Mouse (Mus musculus): ENCODE measurements around the gene Mymx. TPM values are rescaled to one million over a fixed set of nuclear protein-coding genes. Genes with fewer than 3 reads are reported as not detected.
A peak's percentile ranks its signal among the peaks of the same experiment; 100 is the strongest.
"Not testable (repeated sequence)": the region's sequence is repeated elsewhere in the genome, so short reads cannot be mapped to it uniquely, and the experiment has no call there.

Mymx gene
- polyA plus RNA-seq, 1 experiment from 2014 or later: 1.1 TPM

DNA sequence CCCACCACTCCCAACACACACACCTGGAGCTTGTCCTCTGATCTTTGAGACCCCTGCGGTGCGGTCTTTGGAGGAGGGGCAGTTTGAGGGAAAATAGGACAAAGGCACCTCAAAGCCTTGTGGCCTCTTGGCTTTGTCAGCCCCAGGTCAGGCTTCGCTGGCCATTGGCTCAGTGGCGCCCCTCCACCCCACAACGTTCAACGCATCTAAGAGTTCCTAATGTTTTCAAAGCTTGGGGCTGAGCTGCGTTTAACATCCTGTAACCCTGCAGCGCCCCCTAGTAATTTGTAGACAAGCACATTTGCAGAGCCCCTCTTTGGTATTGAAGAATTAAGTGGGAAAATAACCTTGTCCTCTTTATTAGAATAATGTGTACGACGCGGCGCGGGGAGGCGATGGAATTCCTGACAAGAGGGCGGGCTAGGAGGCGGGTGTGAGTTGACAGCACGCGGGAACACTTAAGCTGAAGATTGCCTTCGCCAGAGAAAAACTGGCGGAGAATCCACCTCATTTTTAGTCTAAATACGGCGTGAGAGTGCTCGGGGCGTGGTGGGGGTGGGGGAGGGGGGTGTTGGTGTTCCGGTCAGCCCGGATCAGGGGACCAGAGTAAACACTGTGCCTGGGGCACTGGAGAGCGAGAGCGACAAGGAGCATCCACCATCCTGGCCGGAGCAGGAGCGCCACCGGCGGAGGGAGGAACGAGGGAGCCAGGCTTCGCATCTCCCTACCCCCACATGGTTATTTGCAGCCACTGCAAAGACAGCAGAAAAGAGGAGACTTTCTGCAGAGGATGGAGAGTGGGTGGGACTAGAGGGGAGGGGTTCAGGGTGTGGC lies 28.2 kb upstream of the Mymx start:
- H3K4me3 ChIP-seq (ENCODE audit: low read depth, low read length): peak overlapping the region; percentile 32
- H3K36me3 ChIP-seq (ENCODE audit: control insufficient read depth, insufficient read depth, low read length): no peaks in the 10 kb centered on the region
- ATAC-seq (ENCODE audit: low FRiP score) (peak; percentile 84), DNase-seq (ENCODE audit: low spot score) (peak; percentile 80)
- no peaks in the 10 kb centered on the region for H3K9me3 ChIP-seq (ENCODE audit: control insufficient read depth, low read length)
- H3K27ac ChIP-seq (ENCODE audit: low read depth, low read length): peak overlapping the region; percentile 54; the same call in 1 of the 2 replicates
- H3K4me1 ChIP-seq (replicated peaks; ENCODE audit: control insufficient read depth, insufficient read depth, low read length): peaks cover 4% of the 10 kb centered on the region
- 2% methylated on average over 32 of the region's 34 CpGs for WGBS
- H3K4me2 ChIP-seq (replicated peaks; ENCODE audit: low read depth, low read length): peak overlapping the region; percentile 68
- peak overlapping the region; percentile 57 for H3K9ac ChIP-seq (ENCODE audit: low read depth, low read length)
- H3K27me3 ChIP-seq (ENCODE audit: control insufficient read depth, insufficient read depth, low read length): no peaks in the 10 kb centered on the region

DNA sequence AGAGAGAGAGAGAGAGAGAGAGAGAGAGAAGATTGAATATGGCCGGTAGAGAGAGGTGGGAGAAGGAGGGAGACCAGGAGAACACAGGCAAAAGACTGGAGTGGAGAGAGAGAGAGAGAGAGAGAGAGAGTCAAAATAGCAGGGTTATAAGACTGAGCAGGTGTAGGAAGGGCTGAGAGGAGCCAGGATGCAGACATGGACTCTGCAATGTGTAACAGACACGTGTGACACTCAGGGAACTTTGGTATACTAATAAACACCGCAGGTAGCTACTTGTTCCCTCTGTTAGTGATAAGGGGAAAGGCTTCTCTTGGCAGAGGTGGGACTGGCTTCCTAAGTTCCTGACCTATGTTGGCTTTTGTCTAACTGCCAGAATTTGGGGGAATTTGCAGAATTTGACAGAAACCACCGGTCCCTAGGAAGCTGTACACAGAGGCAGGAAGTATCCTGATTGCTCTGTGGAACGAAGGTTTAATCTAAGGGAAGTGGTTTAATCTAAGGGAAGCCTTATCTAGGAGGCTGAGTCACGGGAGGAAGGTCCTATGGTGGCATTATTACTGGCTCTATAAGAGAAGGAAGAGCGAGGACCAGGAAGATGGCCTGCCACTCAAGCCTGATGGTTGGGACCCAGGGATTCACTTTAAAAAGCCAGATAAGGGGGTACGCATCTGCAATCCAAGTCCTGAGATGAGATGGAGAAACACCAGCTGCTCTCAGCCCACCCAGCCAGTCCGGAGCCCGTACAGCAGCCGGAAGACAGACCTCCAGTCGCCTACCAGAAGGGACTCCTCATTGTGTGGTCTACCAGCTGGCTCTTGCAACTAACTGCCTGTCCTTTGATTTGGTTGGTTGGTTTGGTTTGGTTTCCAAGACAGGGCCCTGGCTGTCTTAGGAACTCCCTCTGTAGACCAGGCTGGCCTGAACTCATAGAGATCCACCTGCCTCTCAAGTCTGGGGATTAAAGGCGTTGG lies 27.3 kb upstream of the Mymx start:
- Histone ChIP-seq H3K4me1 (replicated peaks; ENCODE audit: control insufficient read depth, insufficient read depth, low read length) (peaks cover 4% of the 10 kb centered on the region), H3K4me2 (replicated peaks; ENCODE audit: low read depth, low read length) (no peak overlapping the region; the same call in 1 of the 2 replicates), H3K27me3 (ENCODE audit: control insufficient read depth, insufficient read depth, low read length) (no peaks in the 10 kb centered on the region), H3K9me3 (ENCODE audit: control insufficient read depth, low read length) (no peaks in the 10 kb centered on the region), H3K4me3 (ENCODE audit: low read depth, low read length) (no peak overlapping the region), H3K9ac (ENCODE audit: low read depth, low read length) (no peak overlapping the region), H3K36me3 (ENCODE audit: control insufficient read depth, insufficient read depth, low read length) (no peaks in the 10 kb centered on the region), H3K27ac (ENCODE audit: low read depth, low read length) (no peak overlapping the region)
- peak; percentile 41 for DNase-seq (ENCODE audit: low spot score)
- 68% methylated on average over 13 of the region's 13 CpGs for WGBS
- 0 out of 2 replicates have a peak, but pooled peaks have one; percentile 14 for ATAC-seq (ENCODE audit: low FRiP score)

DNA sequence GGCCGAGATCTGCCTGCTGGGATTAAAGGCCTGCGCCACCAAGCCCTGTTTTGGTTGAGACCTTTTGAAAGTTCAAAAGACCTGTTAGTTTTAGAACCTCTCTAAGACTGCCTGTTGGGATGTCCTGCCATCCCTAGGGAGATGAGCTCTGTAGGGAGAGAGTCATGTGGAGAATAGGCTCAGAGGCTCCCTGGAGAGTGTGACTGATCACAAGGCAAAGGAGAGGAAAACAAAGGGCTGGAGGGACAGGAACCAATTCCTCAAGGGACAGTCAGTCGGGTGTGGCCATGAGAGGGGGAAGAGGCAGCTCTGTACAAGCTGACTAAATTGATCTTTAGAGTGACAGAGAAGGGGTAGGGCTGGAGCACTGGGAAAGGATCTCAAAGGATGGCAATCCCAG lies 26.3 kb upstream of the Mymx start:
- Histone ChIP-seq H3K27ac (ENCODE audit: low read depth, low read length) (no peak overlapping the region), H3K4me3 (ENCODE audit: low read depth, low read length) (no peak overlapping the region), H3K9me3 (ENCODE audit: control insufficient read depth, low read length) (no peaks in the 10 kb centered on the region), H3K4me2 (replicated peaks; ENCODE audit: low read depth, low read length) (no peak overlapping the region), H3K9ac (ENCODE audit: low read depth, low read length) (no peak overlapping the region), H3K27me3 (ENCODE audit: control insufficient read depth, insufficient read depth, low read length) (no peaks in the 10 kb centered on the region), H3K4me1 (replicated peaks; ENCODE audit: control insufficient read depth, insufficient read depth, low read length) (peaks cover 4% of the 10 kb centered on the region), H3K36me3 (ENCODE audit: control insufficient read depth, insufficient read depth, low read length) (no peaks in the 10 kb centered on the region)
- ATAC-seq (ENCODE audit: low FRiP score) (no peak), DNase-seq (ENCODE audit: low spot score) (no peak)
- WGBS: 28% methylated on average over 3 of the region's 3 CpGs

DNA sequence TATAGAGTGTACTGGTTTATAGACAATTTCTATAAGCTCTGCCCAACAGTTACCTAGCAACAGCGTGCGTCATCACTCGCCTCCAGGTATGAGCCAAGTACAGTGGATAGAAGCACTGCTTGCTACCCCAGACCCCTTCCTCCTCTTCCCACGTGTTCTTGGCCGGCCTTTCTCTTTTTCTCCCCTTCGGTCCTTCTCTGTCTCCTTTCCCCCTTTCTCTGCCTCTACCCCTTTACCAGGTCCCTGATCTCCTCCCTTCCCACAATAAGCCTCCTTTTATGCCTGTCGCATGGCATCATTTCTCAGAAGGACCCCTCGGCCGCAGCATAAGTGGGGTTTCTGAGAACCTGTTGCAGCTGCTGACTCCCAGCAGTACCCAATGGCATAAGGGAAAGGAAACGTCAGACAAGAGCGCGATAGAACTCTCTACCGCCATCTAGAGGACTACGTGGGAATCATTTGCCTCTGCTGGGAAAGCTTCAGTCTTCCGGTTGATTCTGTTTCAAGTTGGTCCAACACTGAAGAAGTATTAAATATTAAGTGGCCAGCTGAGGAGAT lies 24.8 kb upstream of the Mymx start:
- H3K4me2 ChIP-seq (replicated peaks; ENCODE audit: low read depth, low read length): no peak overlapping the region
- no peak overlapping the region for H3K27ac ChIP-seq (ENCODE audit: low read depth, low read length)
- no peaks in the 10 kb centered on the region for H3K9me3 ChIP-seq (ENCODE audit: control insufficient read depth, low read length)
- DNase-seq (ENCODE audit: low spot score) (peak; percentile 92), ATAC-seq (ENCODE audit: low FRiP score) (no peak)
- 26% methylated on average over 15 of the region's 15 CpGs for WGBS
- no peak overlapping the region for H3K4me3 ChIP-seq (ENCODE audit: low read depth, low read length)
- H3K27me3 ChIP-seq (ENCODE audit: control insufficient read depth, insufficient read depth, low read length): no peaks in the 10 kb centered on the region
- H3K36me3 ChIP-seq (ENCODE audit: control insufficient read depth, insufficient read depth, low read length): no peaks in the 10 kb centered on the region
- H3K4me1 ChIP-seq (replicated peaks; ENCODE audit: control insufficient read depth, insufficient read depth, low read length): peaks cover 4% of the 10 kb centered on the region
- H3K9ac ChIP-seq (ENCODE audit: low read depth, low read length): no peak overlapping the region

DNA sequence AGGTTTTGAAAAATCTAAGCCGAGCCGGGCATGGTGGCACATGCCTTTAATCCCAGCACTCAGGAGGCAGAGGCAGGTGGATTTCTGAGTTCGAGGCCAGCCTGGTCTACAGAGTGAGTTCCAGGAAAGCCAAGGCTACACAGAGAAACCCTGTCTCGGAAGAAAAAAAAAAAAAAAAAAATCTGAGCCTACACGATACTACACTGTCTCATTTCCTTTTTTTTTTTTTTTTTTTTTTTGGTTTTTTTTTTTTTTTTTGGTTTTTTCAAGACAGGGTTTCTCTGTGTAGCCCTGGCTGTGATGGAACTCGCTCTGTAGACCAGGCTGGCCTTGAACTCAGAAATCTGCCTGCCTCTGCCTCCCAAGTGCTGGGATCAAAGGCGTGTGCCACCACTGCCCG lies 21.5 kb upstream of the Mymx start:
- not testable (repeated sequence) for H3K27me3 ChIP-seq (ENCODE audit: control insufficient read depth, insufficient read depth, low read length); H3K4me1 ChIP-seq (replicated peaks; ENCODE audit: control insufficient read depth, insufficient read depth, low read length); H3K36me3 ChIP-seq (ENCODE audit: control insufficient read depth, insufficient read depth, low read length); H3K9me3 ChIP-seq (ENCODE audit: control insufficient read depth, low read length); H3K27ac ChIP-seq (ENCODE audit: low read depth, low read length); DNase-seq (ENCODE audit: low spot score); H3K9ac ChIP-seq (ENCODE audit: low read depth, low read length); H3K4me3 ChIP-seq (ENCODE audit: low read depth, low read length); ATAC-seq (ENCODE audit: low FRiP score); H3K4me2 ChIP-seq (replicated peaks; ENCODE audit: low read depth, low read length)
- WGBS: 92% methylated on average over 8 of the region's 8 CpGs

DNA sequence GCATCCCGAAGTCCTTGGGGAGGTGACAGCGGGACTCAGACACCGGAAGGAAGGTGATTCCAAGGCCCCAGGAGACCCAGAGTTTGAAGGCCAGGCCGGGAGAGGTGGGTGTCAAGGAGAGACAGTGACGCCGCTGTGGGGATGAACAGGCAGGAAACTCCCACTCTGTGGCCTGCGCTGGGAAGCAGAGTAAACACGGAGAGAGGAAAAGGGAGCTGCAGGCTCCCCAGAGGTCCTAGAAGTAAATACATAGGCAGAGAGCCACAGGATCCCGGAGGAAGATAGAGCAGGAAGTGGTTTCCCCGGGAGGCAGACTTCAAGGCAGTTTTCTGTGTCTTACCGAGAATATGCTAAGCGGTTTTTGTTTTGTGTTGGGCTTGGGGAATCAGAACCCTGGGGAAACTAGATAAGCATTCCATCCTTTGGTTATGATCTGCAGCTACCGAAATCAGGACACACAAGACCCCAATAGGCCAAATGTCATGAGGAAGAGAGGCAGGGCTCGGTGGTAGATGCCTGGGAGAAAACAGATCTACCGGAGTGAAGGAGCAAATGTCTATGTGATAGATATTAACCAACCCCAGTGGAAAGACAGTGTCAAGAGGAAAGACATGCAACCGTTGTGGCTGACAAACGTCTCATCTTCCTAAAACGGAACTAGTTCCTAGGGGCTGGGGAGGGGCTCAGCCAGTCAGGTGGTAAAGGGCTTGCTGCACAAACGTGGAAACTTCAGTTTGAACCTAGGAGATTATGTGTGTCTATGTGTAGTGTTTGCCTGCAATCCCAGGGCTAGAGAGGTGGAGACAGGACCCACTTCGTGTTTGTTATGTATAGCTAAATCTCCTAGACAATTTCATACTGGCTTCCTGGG lies 17.7 kb upstream of the Mymx start:
- no peaks in the 10 kb centered on the region for H3K36me3 ChIP-seq (ENCODE audit: control insufficient read depth, insufficient read depth, low read length)
- 34% methylated on average over 20 of the region's 20 CpGs for WGBS
- H3K4me1 ChIP-seq (replicated peaks; ENCODE audit: control insufficient read depth, insufficient read depth, low read length): 0 out of 2 replicates have a peak, but pooled peaks cover 2% of the 10 kb centered on the region
- peak overlapping the region; percentile 21; the same call in 1 of the 2 replicates for H3K4me2 ChIP-seq (replicated peaks; ENCODE audit: low read depth, low read length)
- ATAC-seq (ENCODE audit: low FRiP score): no peak
- H3K4me3 ChIP-seq (ENCODE audit: low read depth, low read length): 0 out of 2 replicates have a peak overlapping the region, but pooled peaks have one; percentile 4
- H3K27ac ChIP-seq (ENCODE audit: low read depth, low read length): peak overlapping the region; percentile 54
- DNase-seq (ENCODE audit: low spot score): no peak
- H3K9ac ChIP-seq (ENCODE audit: low read depth, low read length): peak overlapping the region; percentile 27; the same call in 1 of the 2 replicates
- no peaks in the 10 kb centered on the region for H3K27me3 ChIP-seq (ENCODE audit: control insufficient read depth, insufficient read depth, low read length)
- no peaks in the 10 kb centered on the region for H3K9me3 ChIP-seq (ENCODE audit: control insufficient read depth, low read length)

DNA sequence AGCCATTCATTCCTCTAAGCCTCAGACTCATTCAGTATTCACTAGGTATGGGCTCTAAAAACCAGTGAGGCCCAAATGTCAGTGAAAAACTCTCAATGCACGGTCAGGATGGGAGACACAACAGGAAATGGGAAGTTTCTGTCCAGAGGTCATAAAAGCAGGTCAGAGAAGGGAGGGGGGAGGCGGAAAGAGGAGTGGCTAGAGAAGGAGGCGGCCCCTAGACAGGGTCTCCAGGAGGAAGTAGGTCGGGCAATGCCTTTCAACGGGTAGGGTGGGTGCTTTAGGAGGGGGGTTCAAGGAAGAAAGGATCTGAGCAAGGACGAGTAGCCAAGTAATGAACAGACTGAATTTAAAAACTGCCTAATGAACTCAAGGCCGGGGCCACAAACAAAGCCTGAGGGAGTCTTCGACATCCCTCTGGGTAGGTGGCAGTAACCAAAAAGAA lies 17.1 kb upstream of the Mymx start:
- no peak overlapping the region for H3K4me3 ChIP-seq (ENCODE audit: low read depth, low read length)
- 11% methylated on average over 8 of the region's 8 CpGs for WGBS
- DNase-seq (ENCODE audit: low spot score) (no peak), ATAC-seq (ENCODE audit: low FRiP score) (no peak)
- no peaks in the 10 kb centered on the region for H3K27me3 ChIP-seq (ENCODE audit: control insufficient read depth, insufficient read depth, low read length)
- 0 out of 2 replicates have a peak, but pooled peaks cover 2% of the 10 kb centered on the region for H3K4me1 ChIP-seq (replicated peaks; ENCODE audit: control insufficient read depth, insufficient read depth, low read length)
- H3K9ac ChIP-seq (ENCODE audit: low read depth, low read length): peak overlapping the region; percentile 27; the same call in 1 of the 2 replicates
- peak overlapping the region; percentile 21; the same call in 1 of the 2 replicates for H3K4me2 ChIP-seq (replicated peaks; ENCODE audit: low read depth, low read length)
- H3K9me3 ChIP-seq (ENCODE audit: control insufficient read depth, low read length): no peaks in the 10 kb centered on the region
- H3K36me3 ChIP-seq (ENCODE audit: control insufficient read depth, insufficient read depth, low read length): no peaks in the 10 kb centered on the region
- peak overlapping the region; percentile 54; the same call in 1 of the 2 replicates for H3K27ac ChIP-seq (ENCODE audit: low read depth, low read length)

All from hindbrain, embryonic 11.5 days (tissue).